Mouse (Mus musculus) urinary bladder, postnatal 0 days (tissue): ENCODE results near the gene Hoxc4. TPM values are rescaled to one million over a fixed set of nuclear protein-coding genes. Genes with fewer than 3 reads are reported as not detected.

Source experiments
- microRNA counts: library from miRNA; unstranded; fragments of <30 nt; microRNA quantifications from one replicate; lab custom pipeline; 2016
- microRNA-seq: library from miRNA; unstranded; fragments of <30 nt; microRNA quantifications from one replicate; pipeline ENCODE4, GENCODE M21; 2016
- polyA plus RNA-seq: library from polyadenylated mRNA; unstranded; fragments of >200 nt; fragmentation: Nextera tagmentation; extraction: Ambion mirVana; gene quantifications from 2 replicates; pipeline ENCODE4 v1.2.1, GENCODE M21; 2015

Gene Hoxc4
- polyA plus RNA-seq = 0.18 and 0.43 TPM in 2 replicates

GRCm38 (mm10) chr15:103018636-103019035 is at the start of gene Hoxc4:
TSS of gene Hoxc4 (plus strand) at chr15:103018934.

GRCm38 (mm10) chr15:102976171-102976570 is 42.6 kb upstream of the Hoxc4 start, which contains the start of gene Hoxc9:
TSS of gene Hoxc9 (plus strand) at chr15:102976439.

GRCm38 (mm10) chr15:102990461-102991397 is 28.0 kb upstream of the Hoxc4 start, which contains the start of gene Hoxc8:
TSS of gene Hoxc8 (plus strand) at chr15:102990607.

GRCm38 (mm10) chr15:102997939-102998355 is 20.8 kb upstream of the Hoxc4 start, which contains the start of gene Hoxc6:
TSS of gene Hoxc6 (plus strand) at chr15:102998257.

MicroRNAs within 50 kb of the gene (microRNA counts, 519-probe panel; counts per million panel counts)
- microRNA mmu-miR-615-3p (lab: Ali Mortazavi, UCI) = not detected
- microRNA mmu-miR-615-5p (lab: Ali Mortazavi, UCI) = not detected

Small RNA genes within 50 kb of the gene (microRNA-seq; reads per million reads assigned to microRNA genes)
- 265 reads per million, percentile 57 among the genes with 10 or more reads in this experiment for gene Mir196a-2
- gene Mir615 = 312 reads per million, percentile 60 among the genes with 10 or more reads in this experiment

Other genes starting within 250 kb of the Hoxc4 start
- gene Hoxc13, start 97.8 kb upstream of the Hoxc4 start, polyA plus RNA-seq = 0.05 TPM in 1 of 2 replicates, not detected in the other
- gene Hoxc12, start 82.2 kb upstream of the Hoxc4 start, polyA plus RNA-seq = not detected in 2 replicates
- gene Hoxc11, start 64.5 kb upstream of the Hoxc4 start, polyA plus RNA-seq = 0.92 and 1.1 TPM in 2 replicates
- 1.0 and 1.3 TPM in 2 replicates for gene Hoxc10, start 52.1 kb upstream of the Hoxc4 start, polyA plus RNA-seq
- gene Hoxc5, start 51.5 kb upstream of the Hoxc4 start, polyA plus RNA-seq = 0.24 and 0.33 TPM in 2 replicates
- gene Hoxc9, start 42.5 kb upstream of the Hoxc4 start, polyA plus RNA-seq = 0.57 and 0.62 TPM in 2 replicates
- 0.45 and 0.48 TPM in 2 replicates for gene Hoxc8, start 28.3 kb upstream of the Hoxc4 start, polyA plus RNA-seq
- 0.31 and 0.57 TPM in 2 replicates for gene Hoxc6, start 20.7 kb upstream of the Hoxc4 start, polyA plus RNA-seq
- 9.7 and 10.7 TPM in 2 replicates for gene Smug1, start 148.2 kb downstream of the Hoxc4 start, polyA plus RNA-seq
- gene Cbx5, start 220.9 kb downstream of the Hoxc4 start, polyA plus RNA-seq = 23.3 and 31.5 TPM in 2 replicates
- gene Hnrnpa1, start 221.5 kb downstream of the Hoxc4 start, polyA plus RNA-seq = 287 and 297 TPM in 2 replicates
- 0.59 and 4.1 TPM in 2 replicates for gene Nfe2, start 239.5 kb downstream of the Hoxc4 start, polyA plus RNA-seq